Mouse (Mus musculus) forebrain, embryonic 13.5 days (tissue): ENCODE measurements at regions not wholly inside any gene's neighbourhood (a gene's known extent, or its start where the extent isn't known, plus 50 kb on each side); places are given as distances from the start of the nearest gene placed in this dataset.

Source experiments
- ATAC-seq: fragments of 200-750 bp; cut with Nextera tagmentation; 2 replicates; pipeline ENCODE4 v1.8.0; 2017
- H3K27ac ChIP-seq: fragments of 300-500 bp; sonication (generic); 2 replicates; pipeline ENCODE4 v1.5.1; 2015; ENCODE audit warnings: inconsistent platforms, mild to moderate bottlenecking, moderate library complexity
- H3K27me3 ChIP-seq: fragments of 300-500 bp; sonication (generic); 2 replicates; pipeline ENCODE4 v1.6.1; 2015; ENCODE audit warnings: mild to moderate bottlenecking, inconsistent platforms
- H3K36me3 ChIP-seq: fragments of 300-500 bp; sonication (generic); 2 replicates; pipeline ENCODE4 v1.6.1; 2015; ENCODE audit warnings: mild to moderate bottlenecking, inconsistent platforms; ENCODE audit not compliant: poor library complexity, severe bottlenecking
- H3K4me1 ChIP-seq: fragments of 300-500 bp; sonication (generic); 2 replicates; pipeline ENCODE4 v1.6.1; 2015; ENCODE audit warnings: inconsistent platforms
- H3K4me2 ChIP-seq: fragments of 300-500 bp; sonication (generic); 2 replicates; pipeline ENCODE4 v1.6.1; 2015; ENCODE audit warnings: inconsistent platforms, mild to moderate bottlenecking, moderate library complexity
- H3K4me3 ChIP-seq: fragments of 300-500 bp; sonication (generic); 2 replicates; pipeline ENCODE4 v1.5.1; 2015; ENCODE audit warnings: mild to moderate bottlenecking, inconsistent platforms
- H3K9ac ChIP-seq: fragments of 300-500 bp; sonication (generic); 2 replicates; pipeline ENCODE4 v1.6.1; 2015; ENCODE audit warnings: mild to moderate bottlenecking, inconsistent platforms
- H3K9me3 ChIP-seq: fragments of 300-500 bp; sonication (generic); replicated peaks from 2 replicates; pipeline ENCODE4 v1.6.1; 2016; ENCODE audit warnings: inconsistent platforms
- WGBS: fragments of 180-500 bp; shearing (Covaris S2); methylation state at CpG from one replicate; pipeline ENCODE4 v1.1.7; 2015; 5-methylcytosine and 5-hydroxymethylcytosine counted together

- no peak for ATAC-seq
- no peak overlapping the region for H3K27ac ChIP-seq
- H3K4me2 ChIP-seq: no peak overlapping the region
- no peaks in the 10 kb centered on the region for H3K9me3 ChIP-seq
- 87% methylated on average over 7 of the region's 7 CpGs for WGBS
- peaks cover 5% of the 10 kb centered on the region; the same call in 1 of the 2 replicates for H3K4me1 ChIP-seq
- H3K4me3 ChIP-seq: no peak overlapping the region
- no peak overlapping the region for H3K9ac ChIP-seq
- H3K36me3 ChIP-seq: no peaks in the 10 kb centered on the region
- H3K27me3 ChIP-seq: 0 out of 2 replicates have a peak, but pooled peaks cover 4% of the 10 kb centered on the region
Measured at GRCm38 (mm10) chr12:99099881-99100280, 179.5 kb downstream of the Ttc8 start.

GRCm38 (mm10) chr12:99108616-99109015 is 188.2 kb downstream of the Ttc8 start:
- H3K9me3 ChIP-seq: peaks cover 5% of the 10 kb centered on the region
- no peaks in the 10 kb centered on the region for H3K36me3 ChIP-seq
- no peak overlapping the region for H3K27ac ChIP-seq
- no peaks in the 10 kb centered on the region for H3K4me1 ChIP-seq
- no peak for ATAC-seq
- no peak overlapping the region for H3K4me3 ChIP-seq
- H3K27me3 ChIP-seq: no peaks in the 10 kb centered on the region
- WGBS: 94% methylated on average over 5 of the region's 5 CpGs
- H3K9ac ChIP-seq: no peak overlapping the region
- no peak overlapping the region for H3K4me2 ChIP-seq

- no peak overlapping the region for H3K4me2 ChIP-seq
- ATAC-seq: no peak
- H3K27ac ChIP-seq: no peak overlapping the region
- H3K4me3 ChIP-seq: no peak overlapping the region
- H3K4me1 ChIP-seq: no peaks in the 10 kb centered on the region
- no peak overlapping the region for H3K9ac ChIP-seq
- no peaks in the 10 kb centered on the region for H3K36me3 ChIP-seq
- no peaks in the 10 kb centered on the region; the same call in 1 of the 2 replicates for H3K9me3 ChIP-seq
- no peaks in the 10 kb centered on the region for H3K27me3 ChIP-seq
- 89% methylated on average over 2 of the region's 2 CpGs for WGBS
Measured at GRCm38 (mm10) chr12:99113781-99114180, 193.4 kb downstream of the Ttc8 start.

DNA sequence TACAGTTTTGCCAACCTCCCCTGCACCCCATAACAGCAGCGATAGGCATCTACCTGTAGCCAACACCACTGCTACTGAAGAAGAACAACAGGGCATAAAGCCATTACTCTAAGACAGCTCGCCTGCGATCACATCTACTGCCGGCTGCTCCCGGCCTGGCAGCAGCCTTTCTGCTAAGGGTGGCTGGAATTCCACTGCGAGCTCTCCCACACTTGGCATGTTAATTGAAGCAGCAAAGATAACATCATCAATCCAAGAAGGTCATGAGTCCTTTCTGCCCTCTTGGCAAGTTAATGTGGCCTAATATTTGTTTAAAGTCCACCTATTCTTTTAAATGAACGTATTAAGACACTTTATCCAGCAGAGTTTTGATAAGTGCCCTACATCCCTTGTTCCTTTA is 196.1 kb downstream of the Ttc8 start:
- Histone ChIP-seq H3K4me1 (no peaks in the 10 kb centered on the region), H3K4me3 (no peak overlapping the region), H3K27me3 (no peaks in the 10 kb centered on the region), H3K36me3 (no peaks in the 10 kb centered on the region), H3K9me3 (no peaks in the 10 kb centered on the region; the same call in 1 of the 2 replicates), H3K4me2 (no peak overlapping the region), H3K9ac (no peak overlapping the region), H3K27ac (no peak overlapping the region)
- 81% methylated on average over 7 of the region's 7 CpGs for WGBS
- no peak for ATAC-seq

DNA sequence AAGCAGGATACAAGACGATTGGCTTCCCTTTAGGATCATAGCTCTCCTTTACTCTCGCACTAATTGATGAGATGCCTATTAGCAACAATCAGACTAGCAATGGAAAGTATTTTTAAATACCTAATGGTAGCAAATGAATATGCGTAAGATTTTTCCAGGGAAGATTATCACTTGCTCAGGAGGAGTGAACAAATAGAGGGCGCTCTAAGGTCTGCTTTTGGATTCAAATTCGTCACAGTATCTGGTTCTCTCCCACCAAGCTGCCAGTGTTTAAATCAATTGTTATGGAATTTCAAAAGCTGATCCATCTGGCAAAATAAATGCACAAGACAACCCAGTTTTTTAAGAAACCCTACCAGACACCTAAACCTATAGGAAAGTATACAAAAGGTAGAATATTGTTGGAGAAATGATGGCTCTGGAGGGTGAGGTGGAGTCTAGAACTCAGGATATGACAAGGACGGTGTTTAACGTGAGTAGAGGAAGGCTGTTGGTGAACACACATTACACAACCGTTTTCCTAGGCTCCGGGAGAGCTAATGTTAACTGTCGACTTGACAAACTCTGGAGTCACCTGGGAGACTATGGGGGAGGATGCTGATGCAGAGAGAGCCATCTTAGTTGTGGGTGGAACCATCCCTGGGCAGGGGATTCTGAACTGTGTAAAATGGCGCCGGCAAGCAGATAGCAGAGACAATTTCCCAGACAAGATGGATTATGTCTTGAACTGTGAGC is 198.2 kb downstream of the Ttc8 start:
- Histone ChIP-seq H3K4me1 (no peaks in the 10 kb centered on the region), H3K4me2 (no peak overlapping the region), H3K27ac (no peak overlapping the region), H3K36me3 (no peaks in the 10 kb centered on the region), H3K4me3 (no peak overlapping the region), H3K9me3 (no peaks in the 10 kb centered on the region; the same call in 1 of the 2 replicates), H3K27me3 (no peaks in the 10 kb centered on the region), H3K9ac (no peak overlapping the region)
- ATAC-seq: no peak
- WGBS: 89% methylated on average over 12 of the region's 12 CpGs

DNA sequence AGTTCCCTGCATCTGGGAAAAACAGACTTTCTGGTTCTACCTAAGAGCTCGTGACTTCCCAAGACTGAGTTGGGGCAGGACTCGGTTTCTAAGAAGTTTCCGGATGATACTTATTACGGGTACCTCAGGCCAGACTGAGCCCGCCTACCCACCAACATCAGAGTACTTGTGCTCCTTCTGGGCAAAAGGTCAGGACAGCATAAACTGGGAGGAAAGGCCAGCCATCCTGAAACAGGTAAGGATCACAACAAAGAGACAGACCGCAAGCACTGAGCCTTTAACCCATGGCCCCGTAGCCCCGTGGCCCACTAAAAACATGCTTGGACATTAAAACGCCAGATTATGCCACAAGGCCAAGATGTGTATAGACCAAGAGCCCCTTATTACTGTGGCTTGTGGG is 199.6 kb downstream of the Ttc8 start:
- no peak overlapping the region for H3K4me2 ChIP-seq
- ATAC-seq: no peak
- no peaks in the 10 kb centered on the region for H3K27me3 ChIP-seq
- H3K9ac ChIP-seq: no peak overlapping the region
- H3K4me3 ChIP-seq: no peak overlapping the region
- H3K4me1 ChIP-seq: no peaks in the 10 kb centered on the region
- no peak overlapping the region for H3K27ac ChIP-seq
- H3K9me3 ChIP-seq: no peaks in the 10 kb centered on the region; the same call in 1 of the 2 replicates
- 74% methylated on average over 9 of the region's 9 CpGs for WGBS
- H3K36me3 ChIP-seq: no peaks in the 10 kb centered on the region

DNA sequence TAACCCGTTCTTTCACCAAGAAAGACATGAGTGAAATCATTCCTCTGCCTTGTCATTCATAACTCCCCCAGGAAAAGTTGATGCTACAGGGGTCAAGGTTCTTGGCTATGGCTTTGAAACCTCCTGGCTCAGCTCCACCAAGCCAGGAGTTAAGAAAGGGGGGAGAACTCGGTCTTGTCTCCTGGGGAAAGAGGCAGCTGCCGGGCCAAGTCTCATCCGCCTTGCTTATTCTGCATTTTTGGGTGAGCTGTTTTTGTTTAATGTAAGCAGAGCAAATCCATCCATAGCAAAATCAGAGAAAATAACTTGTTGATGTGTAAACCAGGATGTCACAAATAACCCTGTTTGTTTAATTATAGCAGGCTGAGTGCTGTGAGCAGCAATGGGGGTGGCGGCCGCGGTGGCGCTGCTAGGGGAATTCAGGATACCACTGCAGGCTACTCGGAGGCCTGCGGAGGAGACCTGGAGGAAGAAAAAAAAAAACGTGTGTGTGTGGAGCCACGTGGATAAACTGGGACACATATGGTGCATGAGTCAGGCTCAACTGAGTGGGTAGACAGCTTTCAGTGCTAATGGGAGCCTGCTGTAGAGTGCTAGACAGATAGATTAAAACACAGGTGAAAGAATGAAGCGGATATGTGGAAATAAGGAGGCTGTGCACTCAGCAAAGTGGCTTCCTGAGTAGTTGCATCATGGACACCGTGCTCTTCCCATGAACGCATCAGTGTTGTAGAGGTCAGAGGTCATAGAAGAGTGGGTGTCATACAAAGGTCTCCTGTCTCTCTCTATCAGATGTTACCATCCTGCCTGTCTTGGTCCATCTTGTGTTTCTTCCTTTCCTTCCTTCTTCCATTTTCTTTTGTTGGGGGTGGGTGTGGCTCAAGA is 203.5 kb downstream of the Ttc8 start:
- no peaks in the 10 kb centered on the region for H3K36me3 ChIP-seq

DNA sequence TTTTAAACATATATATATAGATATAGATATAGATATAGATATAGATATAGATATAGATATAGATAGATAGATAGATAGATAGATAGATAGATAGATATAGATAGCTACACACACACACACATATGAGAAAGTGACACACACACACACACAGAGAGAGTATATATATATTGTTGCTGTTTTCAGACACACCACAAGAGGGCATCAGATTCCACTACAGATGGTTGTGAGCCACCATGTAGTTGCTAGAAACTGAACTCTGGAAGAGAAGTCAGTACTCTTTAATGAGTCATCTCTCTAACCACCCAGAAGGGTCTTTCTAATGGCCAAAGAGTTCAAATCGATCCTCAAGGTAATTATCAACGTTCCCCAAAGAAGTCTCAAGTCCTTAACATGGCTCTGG is 205.8 kb downstream of the Ttc8 start:
- 93% methylated on average over 2 of the region's 2 CpGs for WGBS
- H3K4me3 ChIP-seq: no peak overlapping the region
- H3K27me3 ChIP-seq: no peaks in the 10 kb centered on the region
- H3K36me3 ChIP-seq: no peaks in the 10 kb centered on the region
- H3K27ac ChIP-seq: no peak overlapping the region
- no peaks in the 10 kb centered on the region; the same call in 1 of the 2 replicates for H3K9me3 ChIP-seq
- no peak for ATAC-seq
- no peak overlapping the region for H3K4me2 ChIP-seq
- H3K9ac ChIP-seq: no peak overlapping the region
- H3K4me1 ChIP-seq: peaks cover 4% of the 10 kb centered on the region; the same call in 1 of the 2 replicates

More for the DNA sequence above, 203.5 kb downstream of the Ttc8 start:
- Histone ChIP-seq H3K4me2 (no peak overlapping the region), H3K4me1 (peaks cover 4% of the 10 kb centered on the region; the same call in 1 of the 2 replicates), H3K9me3 (no peaks in the 10 kb centered on the region; the same call in none of the 2 replicates), H3K9ac (no peak overlapping the region), H3K27ac (no peak overlapping the region), H3K27me3 (no peaks in the 10 kb centered on the region), H3K4me3 (no peak overlapping the region)
- 85% methylated on average over 15 of the region's 15 CpGs for WGBS
- no peak for ATAC-seq
